Mouse (Mus musculus) ES-Bruce4 (cell line): ENCODE data around the gene Opn3. TPM values are rescaled to one million over a fixed set of nuclear protein-coding genes. Genes with fewer than 3 reads are reported as not detected.

Experiments
- H3K27ac ChIP-seq: 2 replicates; pipeline ENCODE4 v1.5.1; 2012; ENCODE audit warnings: low read length, inconsistent platforms; ENCODE audit not compliant: insufficient read depth
- H3K27me3 ChIP-seq: 2 replicates; pipeline ENCODE4 v1.6.1; 2012; ENCODE audit warnings: mild to moderate bottlenecking, low read length, inconsistent platforms; ENCODE audit not compliant: control insufficient read depth, poor library complexity, insufficient read depth, severe bottlenecking
- H3K36me3 ChIP-seq: 2 replicates; pipeline ENCODE4 v1.6.1; 2012; ENCODE audit warnings: inconsistent platforms, mild to moderate bottlenecking, low read length, moderate library complexity; ENCODE audit not compliant: control insufficient read depth, poor library complexity, insufficient read depth, severe bottlenecking
- H3K4me1 ChIP-seq: one replicate; pipeline ENCODE4 v1.8.1; 2011; ENCODE audit warnings: low read length; ENCODE audit not compliant: control insufficient read depth, insufficient read depth
- H3K4me3 ChIP-seq: 2 replicates; pipeline ENCODE4 v1.5.1; 2011; ENCODE audit warnings: low read depth, mild to moderate bottlenecking, low read length
- H3K9ac ChIP-seq: 2 replicates; pipeline ENCODE4 v1.6.1; 2012; ENCODE audit warnings: low read depth, mild to moderate bottlenecking, inconsistent platforms; ENCODE audit not compliant: poor library complexity, severe bottlenecking
- H3K9me3 ChIP-seq: replicated peaks from 2 replicates; pipeline ENCODE4 v1.6.1; 2012; ENCODE audit warnings: mild to moderate bottlenecking, low read length, inconsistent platforms; ENCODE audit not compliant: control insufficient read depth, poor library complexity, insufficient read depth, severe bottlenecking
- CTCF ChIP-seq: IDR thresholded peaks from one replicate; pipeline ENCODE4 v1.8.1; 2011; ENCODE audit warnings: low read depth, low read length
- EP300 ChIP-seq: IDR thresholded peaks from 2 replicates; pipeline ENCODE4 v1.6.1; 2011; ENCODE audit warnings: low read depth, low read length; ENCODE audit not compliant: insufficient read depth
- POLR2A ChIP-seq: IDR thresholded peaks from one replicate; pipeline ENCODE4 v1.8.1; 2011; ENCODE audit warnings: low read length; ENCODE audit not compliant: insufficient read depth
- polyA plus RNA-seq: library from polyadenylated mRNA; stranded (reverse); fragments of >200 nt; gene quantifications from 2 replicates; pipeline ENCODE4 v1.2.4, GENCODE M21; 2011; ENCODE audit warnings: low read depth; ENCODE audit not compliant: missing spikeins, insufficient read depth, insufficient read length

The Opn3 gene
- polyA plus RNA-seq, 1 experiment, result 1.9 TPM

- no peaks in the 10 kb centered on the region for H3K4me1 ChIP-seq
- H3K27ac ChIP-seq, result no peak overlapping the region
- no peak overlapping the region for H3K9ac ChIP-seq
- H3K9me3 ChIP-seq, result no peaks in the 10 kb centered on the region
- no peaks in the 10 kb centered on the region; the same call in 1 of the 2 replicates for H3K27me3 ChIP-seq
- H3K36me3 ChIP-seq, result no peaks in the 10 kb centered on the region
- TF ChIP-seq POLR2A (no peak), EP300 (no peak), CTCF (no peak)
- no peak overlapping the region for H3K4me3 ChIP-seq
These were observed 8.6 kb upstream of the Opn3 start for GRCm38 (mm10) chr1:175701145-175701544.

- H3K4me3 ChIP-seq, result no peak overlapping the region
- no peak for TF ChIP-seq CTCF
- peak; percentile 35; the same call in 1 of the 2 replicates for TF ChIP-seq EP300
- H3K9ac ChIP-seq, result no peak overlapping the region
- no peaks in the 10 kb centered on the region; the same call in 1 of the 2 replicates for H3K27me3 ChIP-seq
- no peaks in the 10 kb centered on the region for H3K4me1 ChIP-seq
- H3K27ac ChIP-seq, result no peak overlapping the region
- H3K9me3 ChIP-seq, result no peaks in the 10 kb centered on the region
- H3K36me3 ChIP-seq, result no peaks in the 10 kb centered on the region
These were observed 7.2 kb upstream of the Opn3 start for GRCm38 (mm10) chr1:175699796-175700195.

- no peaks in the 10 kb centered on the region for H3K9me3 ChIP-seq
- TF ChIP-seq EP300, result no peak
- TF ChIP-seq CTCF, result no peak
- TF ChIP-seq POLR2A, result no peak
- H3K4me3 ChIP-seq, result no peak overlapping the region
These were observed 6.8 kb upstream of the Opn3 start for GRCm38 (mm10) chr1:175699375-175699774.

GRCm38 (mm10) chr1:175698293-175698692 is 5.7 kb upstream of the Opn3 start, which contains the start of gene Wdr64:
TSS of gene Wdr64 (plus strand) at chr1:175698593.
- Histone ChIP-seq H3K9ac (no peak within 1 kb of the TSS), H3K4me3 (no peak within 1 kb of the TSS), H3K27ac (no peak within 1 kb of the TSS), H3K9me3 (no peaks in the 10 kb centered on the region), H3K4me1 (no peaks in the 10 kb centered on the region), H3K27me3 (no peaks in the 10 kb centered on the region; the same call in 1 of the 2 replicates), H3K36me3 (no peaks in the 10 kb centered on the region)
- no peak for TF ChIP-seq CTCF
- no peak for TF ChIP-seq EP300
- TF ChIP-seq POLR2A, result no peak

More at GRCm38 (mm10) chr1:175699375-175699774, 6.8 kb upstream of the Opn3 start:
- no peak overlapping the region for H3K27ac ChIP-seq
- no peak overlapping the region for H3K9ac ChIP-seq
- no peaks in the 10 kb centered on the region; the same call in 1 of the 2 replicates for H3K27me3 ChIP-seq
- no peaks in the 10 kb centered on the region for H3K4me1 ChIP-seq
- no peaks in the 10 kb centered on the region for H3K36me3 ChIP-seq

- Histone ChIP-seq H3K27ac (no peak overlapping the region), H3K9ac (peak overlapping the region; percentile 33; the same call in 1 of the 2 replicates), H3K36me3 (no peaks in the 10 kb centered on the region), H3K27me3 (no peaks in the 10 kb centered on the region), H3K4me3 (no peak overlapping the region), H3K9me3 (no peaks in the 10 kb centered on the region), H3K4me1 (peaks cover 4% of the 10 kb centered on the region)
- TF ChIP-seq CTCF (no peak), EP300 (no peak), POLR2A (no peak)
These were observed 919 bp upstream of the Opn3 start for GRCm38 (mm10) chr1:175693429-175693960.

- peaks cover 4% of the 10 kb centered on the region for H3K4me1 ChIP-seq
- H3K36me3 ChIP-seq, result no peaks in the 10 kb centered on the region
- H3K9ac ChIP-seq, result peak overlapping the region; percentile 33; the same call in 1 of the 2 replicates
- H3K9me3 ChIP-seq, result no peaks in the 10 kb centered on the region
- H3K4me3 ChIP-seq, result peak overlapping the region; percentile 56
- TF ChIP-seq EP300 (no peak), CTCF (no peak), POLR2A (no peak)
- H3K27ac ChIP-seq, result no peak overlapping the region
- no peaks in the 10 kb centered on the region for H3K27me3 ChIP-seq
These were observed 403 bp upstream of the Opn3 start for GRCm38 (mm10) chr1:175692997-175693361.
